31 mouse cellular contexts compared by ENCODE assay signal in the genomic region with DNA sequence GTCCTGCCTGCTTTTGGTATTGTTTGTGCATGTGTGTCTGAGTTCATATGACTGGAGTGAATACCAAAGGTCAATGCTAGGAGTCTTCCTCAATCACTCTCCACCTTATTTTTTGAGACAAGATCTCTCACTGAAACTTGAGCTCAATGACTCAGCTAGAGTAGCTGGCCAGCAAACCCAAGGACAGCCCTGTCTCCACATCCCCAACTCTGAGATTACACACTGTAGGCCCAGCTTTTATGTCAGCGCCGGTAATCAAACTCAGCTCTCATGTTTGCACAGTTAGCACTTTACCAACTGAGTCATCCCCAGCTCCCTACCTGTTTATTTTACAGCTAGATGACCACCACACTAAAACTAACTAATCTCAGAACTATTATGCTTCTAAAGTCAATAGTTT. TPM values are rescaled to one million over a fixed set of nuclear protein-coding genes. Genes with fewer than 3 reads are reported as not detected.
A peak's percentile ranks its signal among the peaks of the same experiment; 100 is the strongest.
DNase-seq lines count a peak whose midpoint lies in the region; ATAC-seq and TF ChIP-seq lines count a peak whose summit lies in the region.
"Had no signal": no experiment of that assay in that cellular context is flagged by ENCODE, and none has a peak within 500 bp of the region (broad histone marks: within the 10 kb centered on the region; RNA-seq: fewer than 3 reads in every experiment).

No protein-coding gene starts in this region.

- H3K27ac ChIP-seq in gastrocnemius, adult 2 months: peak overlapping the region; percentile 77
- peak overlapping the region; percentile 45; the same call in 1 of the 2 replicates for H3K27ac ChIP-seq in intestine, embryonic 16.5 days (ENCODE audit: low read length)
- H3K27ac ChIP-seq in liver, postnatal 0 days (ENCODE audit: low read depth): no peak overlapping the region
- H3K27ac ChIP-seq: hindbrain, embryonic 14.5 days; liver, embryonic 14.5 days; neural tube, embryonic 15.5 days had no signal

- TF ChIP-seq EP300 in liver, postnatal 0 days (IDR thresholded peaks at IDR 0.05; ENCODE audit: low read depth): no peak

- 71% methylated on average over 2 of the region's 2 CpGs for WGBS in intestine, embryonic 16.5 days
- WGBS in liver, postnatal 0 days (ENCODE audit: insufficient replicate concordance): 62% methylated on average over 2 of the region's 2 CpGs

- H3K9me3 ChIP-seq in intestine, embryonic 16.5 days (ENCODE audit: control insufficient read depth, low read length): no peaks in the 10 kb centered on the region
- H3K9me3 ChIP-seq in liver, postnatal 0 days (ENCODE audit: low read length): no peaks in the 10 kb centered on the region
- H3K9me3 ChIP-seq: G1E; heart, embryonic 12.5 days; neural tube, embryonic 15.5 days had no signal

- no peak for ATAC-seq in intestine, embryonic 16.5 days
- no peak for ATAC-seq in liver, postnatal 0 days
- ATAC-seq: forebrain, embryonic 16.5 days; Patski had no signal

- H3K27me3 ChIP-seq in intestine, embryonic 16.5 days (replicated peaks; ENCODE audit: control insufficient read depth, insufficient read depth, low read length): no peaks in the 10 kb centered on the region
- H3K27me3 ChIP-seq in liver, postnatal 0 days (ENCODE audit: insufficient read depth, low read length): no peaks in the 10 kb centered on the region
- H3K27me3 ChIP-seq: heart, embryonic 12.5 days; neural tube, embryonic 15.5 days; Patski had no signal

- H3K4me1 ChIP-seq in intestine, embryonic 16.5 days (ENCODE audit: control insufficient read depth, insufficient read depth, low read length): no peaks in the 10 kb centered on the region
- no peaks in the 10 kb centered on the region for H3K4me1 ChIP-seq in liver, postnatal 0 days (ENCODE audit: insufficient read depth)
- H3K4me1 ChIP-seq: heart, embryonic 12.5 days; neural tube, embryonic 15.5 days had no signal

- peak; percentile 49 for DNase-seq in gastrocnemius, adult 2 months
- DNase-seq in gastrocnemius, postnatal 4 days (ENCODE audit: low spot score in 2 of 2): no peak
- peak; percentile 36 for DNase-seq in adrenal gland, postnatal 10 days
- no peak for DNase-seq in liver, postnatal 0 days
- DNase-seq in spleen, adult 12 weeks (ENCODE audit: low spot score): no peak
- DNase-seq: cerebellum, adult 2 months; cerebellum, postnatal 14 days; gastrocnemius, postnatal 25 days; heart, adult 18-20 months; heart, postnatal 10 days; kidney, adult 2 months; kidney, postnatal 4 days; liver; lung, embryonic 14.5 days; lung, postnatal 14 days; midbrain, embryonic 14.5 days; retina, postnatal 1 day; right cerebral cortex, postnatal 14 days had no signal

- H3K4me2 ChIP-seq in intestine, embryonic 16.5 days (ENCODE audit: low read depth, low read length): no peak overlapping the region
- no peak overlapping the region for H3K4me2 ChIP-seq in liver, postnatal 0 days (ENCODE audit: low read depth, low read length)
- H3K4me2 ChIP-seq: heart, embryonic 12.5 days; hindbrain, embryonic 14.5 days; lung, embryonic 14.5 days; neural tube, embryonic 15.5 days had no signal

- H3K36me3 ChIP-seq in intestine, embryonic 16.5 days (ENCODE audit: control insufficient read depth, insufficient read depth, low read length): peaks cover 16% of the 10 kb centered on the region
- H3K36me3 ChIP-seq in liver, postnatal 0 days (replicated peaks; ENCODE audit: insufficient read depth, low read length): peaks cover 62% of the 10 kb centered on the region

- no peak overlapping the region for H3K4me3 ChIP-seq in gastrocnemius, adult 2 months
- H3K4me3 ChIP-seq in intestine, embryonic 16.5 days (ENCODE audit: low read length): no peak overlapping the region
- no peak overlapping the region for H3K4me3 ChIP-seq in liver, postnatal 0 days (ENCODE audit: low read depth, low read length)
- H3K4me3 ChIP-seq: erythroblast, embryonic 14.5 days; heart, embryonic 12.5 days; neural tube, embryonic 15.5 days had no signal

- H3K9ac ChIP-seq in intestine, embryonic 16.5 days (ENCODE audit: low read depth, low read length): no peak overlapping the region
- H3K9ac ChIP-seq in liver, postnatal 0 days (replicated peaks): no peak overlapping the region
- H3K9ac ChIP-seq: heart, embryonic 12.5 days; hindbrain, embryonic 14.5 days; liver, embryonic 14.5 days; lung, embryonic 14.5 days; neural tube, embryonic 15.5 days had no signal

- intact Hi-C loops in gastrocnemius, adult 2 months (cut with DNase I): loop anchor here (5.0 kb wide), 1 partner anchor 43 kb away; a partner anchor contains a TSS

- TF ChIP-seq CTCF in gastrocnemius, adult 2 months (IDR thresholded peaks at IDR 0.05): no peak
- TF ChIP-seq CTCF in liver, postnatal 0 days (IDR thresholded peaks at IDR 0.05; ENCODE audit: low read depth): no peak

RNA-seq across cellular contexts. Expression of a gene that starts 32.3 kb away (rescaled TPM):
- 10 to 100 TPM; 45.9 to 52.0 TPM for total RNA-seq in gastrocnemius, adult 2 months (2021)
- 10 to 100 TPM; 38.2 to 40.9 TPM for total RNA-seq in gastrocnemius, postnatal 4 days (2021)
- 10 to 100 TPM; 32.1 to 34.1 TPM for total RNA-seq in adrenal gland, postnatal 10 days (2021)
- 25.6 and 25.9 TPM in 2 replicates for polyA plus RNA-seq in intestine, embryonic 16.5 days (2015; fragmentation: Nextera tagmentation; extraction: Ambion mirVana)
- polyA plus RNA-seq in liver, postnatal 0 days (2015; fragmentation: Nextera tagmentation; extraction: Ambion mirVana): 9.6 and 11.6 TPM in 2 replicates

RNA-seq across cellular contexts. Expression of a gene that starts 41.6 kb away (rescaled TPM):
- total RNA-seq in gastrocnemius, adult 2 months (2021): under 1 TPM in 1 of 2 experiments, not detected in 1; 0.15 TPM
- total RNA-seq in gastrocnemius, postnatal 4 days (2021): under 1 TPM; 0.26 to 0.29 TPM
- total RNA-seq in adrenal gland, postnatal 10 days (2021): under 1 TPM; 0.51 to 0.81 TPM
- polyA plus RNA-seq in intestine, embryonic 16.5 days (2015; fragmentation: Nextera tagmentation; extraction: Ambion mirVana): 51.3 and 56.2 TPM in 2 replicates
- 14.8 and 16.5 TPM in 2 replicates for polyA plus RNA-seq in liver, postnatal 0 days (2015; fragmentation: Nextera tagmentation; extraction: Ambion mirVana)
- total RNA-seq: G1E; hematopoietic stem cell, adult 5-6 weeks; left cerebral cortex, postnatal 14 days had no signal
- polyA plus RNA-seq: cortical plate, adult 2 months; erythroblast, embryonic 14.5 days; G1E; limb, embryonic 11.5 days had no signal

RNA-seq across cellular contexts. Expression of a gene that starts 42.4 kb away (rescaled TPM):
- total RNA-seq in gastrocnemius, adult 2 months (2021): 100 to 1,000 TPM; 129 to 136 TPM
- total RNA-seq in gastrocnemius, postnatal 4 days (2021): 100 to 1,000 TPM; 123 to 137 TPM
- 100 to 1,000 TPM in 1 of 2 experiments, 10 to 100 TPM in 1; 95.1 to 114 TPM for total RNA-seq in adrenal gland, postnatal 10 days (2021)
- polyA plus RNA-seq in intestine, embryonic 16.5 days (2015; fragmentation: Nextera tagmentation; extraction: Ambion mirVana): 71.4 and 75.4 TPM in 2 replicates
- polyA plus RNA-seq in liver, postnatal 0 days (2015; fragmentation: Nextera tagmentation; extraction: Ambion mirVana): 39.6 and 43.5 TPM in 2 replicates

Comparison
In these comparisons a context has a peak if more than half of its experiments do, and no peak if none do; other contexts are left out.
1. DNase-seq: peak in gastrocnemius, adult 2 months (single experiment) and adrenal gland, postnatal 10 days (single experiment); none in gastrocnemius, postnatal 4 days (0 of 2), liver, postnatal 0 days (single experiment) and spleen, adult 12 weeks (single experiment).